Mouse (Mus musculus): Measurements from ENCODE around the gene Spata13. TPM values are rescaled to one million over a fixed set of nuclear protein-coding genes. Genes with fewer than 3 reads are reported as not detected.

Gene Spata13
- 2.9 TPM for polyA plus RNA-seq (2021)

- no peak for TF ChIP-seq CTCF (IDR thresholded peaks at IDR 0.05)
- ChIA-PET CTCF (no interaction called here), POLR2A (no interaction called here)
- peaks cover 39% of the 10 kb centered on the region for H3K27me3 ChIP-seq
- in situ Hi-C loops (cut with MboI; ENCODE audit: low pct_unique_long_range_greater_than_20kb): no loop called here
- DNase-seq (ENCODE audit: low read depth, low spot score): no peak
- peak; percentile 64 for ATAC-seq
Observed at GRCm38 (mm10) chr14:60633961-60634864, at the start of gene Spata13. TSS of gene Spata13 (plus strand) at chr14:60634001.

GRCm38 (mm10) chr14:60586687-60587453 is 46.9 kb upstream of the Spata13 start:
- no peak for TF ChIP-seq CTCF (IDR thresholded peaks at IDR 0.05)
- H3K27me3 ChIP-seq: peaks cover 4% of the 10 kb centered on the region
- POLR2A ChIA-PET: no interaction called here
- in situ Hi-C loops (cut with MboI; ENCODE audit: low pct_unique_long_range_greater_than_20kb): no loop called here
- ATAC-seq: no peak
- CTCF ChIA-PET: no interaction called here
- DNase-seq (ENCODE audit: low read depth, low spot score): no peak

DNA sequence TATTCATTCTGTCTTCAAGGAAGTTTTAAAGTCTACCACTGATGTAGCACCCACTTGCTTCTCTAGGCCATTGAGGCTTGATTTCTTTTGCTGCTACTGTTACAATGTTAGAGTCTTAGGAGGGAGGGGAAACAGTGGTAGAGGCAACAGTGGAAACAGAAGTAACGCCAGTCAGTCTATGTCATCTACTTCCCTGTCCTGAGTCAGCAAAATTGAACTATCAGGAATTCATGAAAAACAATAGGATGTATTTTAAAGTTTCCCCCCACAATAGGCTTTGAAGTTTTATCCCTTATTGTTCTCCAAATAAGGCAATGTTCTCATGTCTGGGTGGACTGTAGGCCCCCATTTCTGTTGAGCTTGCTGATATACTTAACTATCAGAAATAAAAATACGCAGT is 44.8 kb upstream of the Spata13 start:
- CTCF ChIA-PET: no interaction called here
- POLR2A ChIA-PET: no interaction called here
- in situ Hi-C loops (cut with MboI; ENCODE audit: low pct_unique_long_range_greater_than_20kb): no loop called here
- DNase-seq (ENCODE audit: low read depth, low spot score) (no peak), ATAC-seq (no peak)
- peaks cover 4% of the 10 kb centered on the region for H3K27me3 ChIP-seq
- TF ChIP-seq CTCF (IDR thresholded peaks at IDR 0.05): no peak

DNA sequence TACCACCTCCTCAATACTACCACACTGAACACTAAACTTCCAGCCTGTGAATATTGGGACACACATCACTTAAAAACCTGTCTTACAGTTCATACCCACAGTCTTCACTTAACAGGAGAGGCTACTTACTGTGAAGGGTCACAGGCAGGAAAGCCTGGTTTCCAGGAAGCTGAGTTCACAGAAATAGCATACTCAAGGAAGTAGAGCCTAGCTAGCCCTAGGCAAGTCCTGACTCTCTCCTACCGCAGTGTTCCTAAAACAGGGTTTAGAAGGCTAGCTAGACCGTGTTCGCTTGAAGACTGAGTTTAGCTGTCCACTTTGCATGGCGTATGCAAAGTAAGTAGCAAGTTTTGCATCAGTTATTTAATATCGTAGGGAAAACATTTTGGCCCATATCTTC is 41.5 kb upstream of the Spata13 start:
- no peak for DNase-seq (ENCODE audit: low read depth, low spot score)
- POLR2A ChIA-PET: no interaction called here
- no peak for TF ChIP-seq CTCF (IDR thresholded peaks at IDR 0.05)
- no peak for ATAC-seq
- H3K27me3 ChIP-seq: peaks cover 3% of the 10 kb centered on the region
- CTCF ChIA-PET: no interaction called here
- in situ Hi-C loops (cut with MboI; ENCODE audit: low pct_unique_long_range_greater_than_20kb): loop anchor here (10.0 kb wide), 1 partner anchor 58 kb away; no protein-coding TSS in a partner anchor

GRCm38 (mm10) chr14:60592822-60593221 is 41.0 kb upstream of the Spata13 start:
- POLR2A ChIA-PET: no interaction called here
- no peak for ATAC-seq

GRCm38 (mm10) chr14:60597571-60597970 is 36.2 kb upstream of the Spata13 start:
- in situ Hi-C loops (cut with MboI; ENCODE audit: low pct_unique_long_range_greater_than_20kb): loop anchor here (10.0 kb wide), 1 partner anchor 63 kb away; no protein-coding TSS in a partner anchor
- ATAC-seq (peak; percentile 83), DNase-seq (ENCODE audit: low read depth, low spot score) (peak; percentile 68)
- TF ChIP-seq CTCF (IDR thresholded peaks at IDR 0.05): no peak
- ChIA-PET POLR2A (interaction anchor here (1.2 kb wide), 1 partner anchor 127 kb away, joined by 3 read pairs; no protein-coding TSS in a partner anchor), CTCF (interaction anchor here (1.2 kb wide), 1 partner anchor 16 kb away, joined by 3 read pairs; no protein-coding TSS in a partner anchor)
- H3K27me3 ChIP-seq: no peaks in the 10 kb centered on the region

More at GRCm38 (mm10) chr14:60592822-60593221, 41.0 kb upstream of the Spata13 start:
- in situ Hi-C loops (cut with MboI; ENCODE audit: low pct_unique_long_range_greater_than_20kb): loop anchor here (10.0 kb wide), 1 partner anchor 58 kb away; no protein-coding TSS in a partner anchor
- no peaks in the 10 kb centered on the region for H3K27me3 ChIP-seq
- no peak for TF ChIP-seq CTCF (IDR thresholded peaks at IDR 0.05)
- no peak for DNase-seq (ENCODE audit: low read depth, low spot score)
- CTCF ChIA-PET: no interaction called here

DNA sequence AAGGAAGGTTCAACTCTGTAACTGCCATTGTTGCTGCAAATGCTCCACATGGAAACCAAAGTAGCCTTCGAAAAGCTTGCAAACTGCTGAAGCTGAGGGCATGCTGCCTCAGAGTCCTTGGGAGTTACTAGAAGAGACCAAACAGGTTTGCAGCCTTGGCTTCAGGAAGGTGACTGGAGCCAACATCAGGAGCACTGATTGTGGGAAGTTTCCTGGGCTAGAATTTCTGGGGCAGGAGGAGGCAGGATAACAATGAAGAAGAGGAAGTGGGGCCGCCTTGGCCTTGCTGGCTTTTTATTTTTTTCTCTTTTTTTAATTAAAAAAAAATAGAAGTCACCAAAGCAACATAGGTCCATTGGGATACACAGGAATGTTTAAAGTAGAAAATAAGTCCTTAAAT is 34.8 kb upstream of the Spata13 start:
- in situ Hi-C loops (cut with MboI; ENCODE audit: low pct_unique_long_range_greater_than_20kb): loop anchor here (10.0 kb wide), 1 partner anchor 64 kb away; no protein-coding TSS in a partner anchor
- ATAC-seq (no peak), DNase-seq (ENCODE audit: low read depth, low spot score) (no peak)
- no peaks in the 10 kb centered on the region for H3K27me3 ChIP-seq
- TF ChIP-seq CTCF (IDR thresholded peaks at IDR 0.05): no peak
- ChIA-PET CTCF (no interaction called here), POLR2A (no interaction called here)

- no peak for ATAC-seq
- no peaks in the 10 kb centered on the region for H3K27me3 ChIP-seq
- POLR2A ChIA-PET: no interaction called here
- CTCF ChIA-PET: no interaction called here
- in situ Hi-C loops (cut with MboI; ENCODE audit: low pct_unique_long_range_greater_than_20kb): no loop called here
- no peak for DNase-seq (ENCODE audit: low read depth, low spot score)
- TF ChIP-seq CTCF (IDR thresholded peaks at IDR 0.05): no peak
Observed at GRCm38 (mm10) chr14:60605564-60605963, 28.2 kb upstream of the Spata13 start.

GRCm38 (mm10) chr14:60606194-60606593 is 27.6 kb upstream of the Spata13 start:
- DNase-seq (ENCODE audit: low read depth, low spot score) (no peak), ATAC-seq (no peak)
- in situ Hi-C loops (cut with MboI; ENCODE audit: low pct_unique_long_range_greater_than_20kb): no loop called here
- CTCF ChIA-PET: no interaction called here
- no peak for TF ChIP-seq CTCF (IDR thresholded peaks at IDR 0.05)
- POLR2A ChIA-PET: interaction anchor here (1.1 kb wide), 1 partner anchor 13 kb away, joined by 3 read pairs; no protein-coding TSS in a partner anchor
- no peaks in the 10 kb centered on the region for H3K27me3 ChIP-seq

DNA sequence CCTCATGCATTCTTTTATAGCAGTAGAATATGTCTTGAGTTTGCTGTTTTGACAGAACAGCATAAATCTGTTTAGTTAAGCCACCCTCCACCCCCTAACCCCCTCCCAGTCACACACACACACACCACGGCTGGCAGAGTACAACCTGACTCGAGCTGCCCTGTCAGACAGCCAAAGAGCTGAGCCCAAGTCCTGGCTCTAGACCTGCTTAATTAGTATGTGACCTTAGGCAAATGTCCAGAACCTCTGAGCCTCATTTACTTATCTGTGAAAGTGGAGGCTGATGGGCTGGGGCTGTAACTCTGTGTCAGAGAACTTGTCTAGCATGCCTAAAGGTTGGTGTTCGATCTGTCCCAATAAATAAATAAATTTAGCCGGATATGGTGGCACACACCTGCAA is 26.1 kb upstream of the Spata13 start:
- DNase-seq (ENCODE audit: low read depth, low spot score) (no peak), ATAC-seq (no peak)
- TF ChIP-seq CTCF (IDR thresholded peaks at IDR 0.05): no peak
- CTCF ChIA-PET: no interaction called here
- in situ Hi-C loops (cut with MboI; ENCODE audit: low pct_unique_long_range_greater_than_20kb): no loop called here
- POLR2A ChIA-PET: no interaction called here
- H3K27me3 ChIP-seq: no peaks in the 10 kb centered on the region

DNA sequence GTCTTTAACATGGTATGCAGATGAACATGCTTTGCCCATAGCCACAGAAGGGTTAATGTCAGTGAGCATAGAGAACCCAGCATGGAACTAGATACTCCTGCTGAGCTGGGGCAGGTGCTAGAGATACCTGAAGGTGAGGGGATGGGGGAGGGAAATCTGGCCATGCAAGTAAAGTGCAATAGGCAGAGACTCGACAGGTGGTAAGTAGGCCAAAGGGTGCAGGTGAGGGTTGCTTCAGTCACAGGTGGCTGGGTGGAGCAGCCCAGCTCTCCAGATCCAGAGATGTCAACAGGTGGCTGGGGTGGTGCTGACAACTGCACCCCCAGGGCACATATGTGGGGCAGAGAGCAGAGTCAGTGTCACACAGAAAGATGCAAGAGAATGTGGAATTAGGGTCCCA is 24.6 kb upstream of the Spata13 start:
- DNase-seq (ENCODE audit: low read depth, low spot score) (no peak), ATAC-seq (no peak)
- no peaks in the 10 kb centered on the region for H3K27me3 ChIP-seq
- POLR2A ChIA-PET: no interaction called here
- CTCF ChIA-PET: no interaction called here
- in situ Hi-C loops (cut with MboI; ENCODE audit: low pct_unique_long_range_greater_than_20kb): no loop called here
- TF ChIP-seq CTCF (IDR thresholded peaks at IDR 0.05): no peak

Measured in Patski (cell line).